Mouse (Mus musculus): ENCODE measurements around the gene RPS10-NUDT3. TPM values are rescaled to one million over a fixed set of nuclear protein-coding genes. Genes with fewer than 3 reads are reported as not detected.
A peak's percentile ranks its signal among the peaks of the same experiment; 100 is the strongest.

RPS10-NUDT3 gene
- polyA plus RNA-seq, 1 experiment from 2014 or later: not detected

GRCm38 (mm10) chr17:27615388-27615787 lies 19.6 kb downstream of the RPS10-NUDT3 start:
- no peak overlapping the region for H3K4me3 ChIP-seq (replicated peaks; ENCODE audit: low read depth, low read length)
- 55% methylated on average over 7 of the region's 7 CpGs for WGBS
- no peaks in the 10 kb centered on the region for H3K27me3 ChIP-seq (ENCODE audit: insufficient read depth, low read length)
- peaks cover 7% of the 10 kb centered on the region; the same call in 1 of the 2 replicates for H3K4me1 ChIP-seq (replicated peaks; ENCODE audit: insufficient read depth, low read length)
- no peak for ATAC-seq (replicated peaks; ENCODE audit: low FRiP score, low read depth)
- H3K9ac ChIP-seq (ENCODE audit: low read depth, low read length): no peak overlapping the region
- H3K27ac ChIP-seq: no peak overlapping the region
- 0 out of 2 replicates have a peak, but pooled peaks cover 6% of the 10 kb centered on the region for H3K36me3 ChIP-seq (ENCODE audit: insufficient read depth, low read length)
- H3K9me3 ChIP-seq (replicated peaks; ENCODE audit: low read length): no peaks in the 10 kb centered on the region
- TF ChIP-seq CTCF (IDR thresholded peaks at IDR 0.05; ENCODE audit: low read depth): no peak
- no peak overlapping the region for H3K4me2 ChIP-seq (ENCODE audit: low read length)
- DNase-seq (ENCODE audit: low spot score): no peak

GRCm38 (mm10) chr17:27613016-27613415 lies 22.0 kb downstream of the RPS10-NUDT3 start:
- DNase-seq (ENCODE audit: low spot score) (no peak), ATAC-seq (replicated peaks; ENCODE audit: low FRiP score, low read depth) (no peak)
- Histone ChIP-seq H3K4me1 (replicated peaks; ENCODE audit: insufficient read depth, low read length) (peaks cover 7% of the 10 kb centered on the region; the same call in 1 of the 2 replicates), H3K9ac (ENCODE audit: low read depth, low read length) (0 out of 2 replicates have a peak overlapping the region, but pooled peaks have one; percentile 8), H3K9me3 (replicated peaks; ENCODE audit: low read length) (no peaks in the 10 kb centered on the region), H3K27me3 (ENCODE audit: insufficient read depth, low read length) (no peaks in the 10 kb centered on the region), H3K27ac (no peak overlapping the region), H3K4me2 (ENCODE audit: low read length) (no peak overlapping the region), H3K36me3 (ENCODE audit: insufficient read depth, low read length) (0 out of 2 replicates have a peak, but pooled peaks cover 3% of the 10 kb centered on the region), H3K4me3 (replicated peaks; ENCODE audit: low read depth, low read length) (no peak overlapping the region)
- WGBS: 84% methylated on average over 4 of the region's 4 CpGs
- no peak for TF ChIP-seq CTCF (IDR thresholded peaks at IDR 0.05; ENCODE audit: low read depth)

DNA sequence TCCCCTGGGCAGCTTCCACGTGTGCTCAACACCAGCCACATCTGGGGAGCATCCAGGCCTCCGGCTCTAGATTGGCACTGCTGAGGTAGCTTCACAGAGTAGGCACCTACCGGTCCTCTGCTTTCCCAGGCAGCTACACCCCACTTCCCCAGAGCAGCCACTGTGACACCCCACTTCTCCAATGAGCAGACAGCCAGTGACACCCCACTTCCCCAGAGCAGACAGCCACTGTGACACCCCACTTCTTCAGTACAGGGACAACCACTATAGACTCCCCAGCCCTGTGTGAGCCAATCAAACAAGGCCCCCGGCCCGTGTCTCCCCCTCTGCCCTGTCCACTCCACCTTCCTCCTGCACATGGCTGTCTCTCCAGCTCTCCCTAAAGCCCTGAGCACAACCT lies 23.0 kb downstream of the RPS10-NUDT3 start:
- Histone ChIP-seq H3K4me3 (replicated peaks; ENCODE audit: low read depth, low read length) (no peak overlapping the region), H3K4me1 (replicated peaks; ENCODE audit: insufficient read depth, low read length) (peaks cover 7% of the 10 kb centered on the region; the same call in 1 of the 2 replicates), H3K9me3 (replicated peaks; ENCODE audit: low read length) (no peaks in the 10 kb centered on the region), H3K27ac (no peak overlapping the region), H3K27me3 (ENCODE audit: insufficient read depth, low read length) (no peaks in the 10 kb centered on the region), H3K4me2 (ENCODE audit: low read length) (no peak overlapping the region), H3K9ac (ENCODE audit: low read depth, low read length) (no peak overlapping the region), H3K36me3 (ENCODE audit: insufficient read depth, low read length) (0 out of 2 replicates have a peak, but pooled peaks cover 3% of the 10 kb centered on the region)
- ATAC-seq (replicated peaks; ENCODE audit: low FRiP score, low read depth): no peak
- WGBS: 87% methylated on average over 5 of the region's 5 CpGs
- DNase-seq (ENCODE audit: low spot score): no peak
- no peak for TF ChIP-seq CTCF (IDR thresholded peaks at IDR 0.05; ENCODE audit: low read depth)

- Histone ChIP-seq H3K36me3 (ENCODE audit: insufficient read depth, low read length) (0 out of 2 replicates have a peak, but pooled peaks cover 3% of the 10 kb centered on the region), H3K9ac (ENCODE audit: low read depth, low read length) (no peak overlapping the region), H3K4me3 (replicated peaks; ENCODE audit: low read depth, low read length) (no peak overlapping the region), H3K9me3 (replicated peaks; ENCODE audit: low read length) (no peaks in the 10 kb centered on the region), H3K4me1 (replicated peaks; ENCODE audit: insufficient read depth, low read length) (peaks cover 7% of the 10 kb centered on the region; the same call in 1 of the 2 replicates), H3K4me2 (ENCODE audit: low read length) (no peak overlapping the region), H3K27ac (no peak overlapping the region), H3K27me3 (ENCODE audit: insufficient read depth, low read length) (no peaks in the 10 kb centered on the region)
- no peak for DNase-seq (ENCODE audit: low spot score)
- WGBS: 38% methylated on average over 3 of the region's 3 CpGs
- no peak for TF ChIP-seq CTCF (IDR thresholded peaks at IDR 0.05; ENCODE audit: low read depth)
- ATAC-seq (replicated peaks; ENCODE audit: low FRiP score, low read depth): no peak
Observed at GRCm38 (mm10) chr17:27611519-27611884, 23.5 kb downstream of the RPS10-NUDT3 start.

GRCm38 (mm10) chr17:27610679-27611518 lies 24.1 kb downstream of the RPS10-NUDT3 start:
- no peak for ATAC-seq (replicated peaks; ENCODE audit: low FRiP score, low read depth)
- 68% methylated on average over 10 of the region's 10 CpGs for whole genome bisulfite sequencing
- H3K27ac ChIP-seq: no peak overlapping the region
- 0 out of 2 replicates have a peak, but pooled peaks cover 3% of the 10 kb centered on the region for H3K36me3 ChIP-seq (ENCODE audit: insufficient read depth, low read length)
- TF ChIP-seq CTCF (IDR thresholded peaks at IDR 0.05; ENCODE audit: low read depth): no peak
- H3K9ac ChIP-seq (ENCODE audit: low read depth, low read length): no peak overlapping the region
- H3K27me3 ChIP-seq (ENCODE audit: insufficient read depth, low read length): no peaks in the 10 kb centered on the region
- H3K4me3 ChIP-seq (replicated peaks; ENCODE audit: low read depth, low read length): no peak overlapping the region
- H3K4me1 ChIP-seq (replicated peaks; ENCODE audit: insufficient read depth, low read length): peaks cover 7% of the 10 kb centered on the region; the same call in 1 of the 2 replicates
- no peak overlapping the region for H3K4me2 ChIP-seq (ENCODE audit: low read length)
- peak; percentile 39 for DNase-seq (ENCODE audit: low spot score)
- H3K9me3 ChIP-seq (replicated peaks; ENCODE audit: low read length): no peaks in the 10 kb centered on the region

DNA sequence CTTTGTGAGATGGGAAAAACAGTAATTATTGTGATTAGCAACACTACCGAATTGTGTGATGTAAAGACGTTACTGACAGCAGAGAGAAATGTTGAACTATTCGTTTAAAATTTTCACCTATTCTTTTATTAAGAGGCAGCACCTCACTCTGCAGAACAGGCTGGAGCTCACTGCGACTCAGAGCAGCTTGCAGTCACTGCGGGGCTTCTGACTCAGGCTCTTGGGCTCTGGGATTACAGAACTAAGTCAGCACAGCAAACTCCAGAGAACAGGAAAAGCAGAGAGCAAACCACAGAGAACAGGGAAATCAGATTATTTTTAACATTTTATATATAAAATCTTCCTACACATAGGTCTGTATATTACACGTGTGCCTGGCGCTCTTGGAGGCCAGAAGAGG lies 25.4 kb downstream of the RPS10-NUDT3 start:
- Histone ChIP-seq H3K4me1 (replicated peaks; ENCODE audit: insufficient read depth, low read length) (peaks cover 7% of the 10 kb centered on the region; the same call in 1 of the 2 replicates), H3K27ac (no peak overlapping the region), H3K36me3 (ENCODE audit: insufficient read depth, low read length) (0 out of 2 replicates have a peak, but pooled peaks cover 3% of the 10 kb centered on the region), H3K27me3 (ENCODE audit: insufficient read depth, low read length) (no peaks in the 10 kb centered on the region), H3K4me2 (ENCODE audit: low read length) (no peak overlapping the region), H3K9ac (ENCODE audit: low read depth, low read length) (no peak overlapping the region), H3K4me3 (replicated peaks; ENCODE audit: low read depth, low read length) (no peak overlapping the region), H3K9me3 (replicated peaks; ENCODE audit: low read length) (no peaks in the 10 kb centered on the region)
- no peak for TF ChIP-seq CTCF (IDR thresholded peaks at IDR 0.05; ENCODE audit: low read depth)
- 88% methylated on average over 7 of the region's 7 CpGs for WGBS
- DNase-seq (ENCODE audit: low spot score) (no peak), ATAC-seq (replicated peaks; ENCODE audit: low FRiP score, low read depth) (no peak)
